Mouse (Mus musculus) lung, adult 2 months (tissue): ENCODE results near the gene Hivep2. TPM values are rescaled to one million over a fixed set of nuclear protein-coding genes. Genes with fewer than 3 reads are reported as not detected.

Experiments
- DNase-seq: peaks from one replicate; pipeline ENCODE4 v3.0.0; 2022
- H3K4me1 ChIP-seq: fragments of 200-500 bp; 2 replicates; pipeline ENCODE4 v1.6.1; 2011; ENCODE audit warnings: low read length; ENCODE audit not compliant: control insufficient read depth, insufficient read depth
- H3K4me3 ChIP-seq: fragments of 200-500 bp; replicated peaks from 2 replicates; pipeline ENCODE3; 2011; ENCODE audit warnings: low read depth, mild to moderate bottlenecking, control low read depth, low read length; ENCODE audit errors: extremely low read depth
- CTCF ChIP-seq: fragments of 200-500 bp; IDR thresholded peaks from 2 replicates; pipeline ENCODE4 v1.5.1; 2011; ENCODE audit warnings: mild to moderate bottlenecking, low read length, control low read depth; ENCODE audit not compliant: insufficient read depth
- POLR2A ChIP-seq: fragments of 200-500 bp; IDR thresholded peaks from 2 replicates; pipeline ENCODE4 v1.6.1; 2011; ENCODE audit warnings: low read depth, mild to moderate bottlenecking, control low read depth, low read length, borderline replicate concordance; ENCODE audit errors: extremely low read depth
- WGBS: fragments of 180-500 bp; shearing (Covaris S2); methylation state at CpG from one replicate; pipeline ENCODE4 v1.1.7; 2018; 5-methylcytosine and 5-hydroxymethylcytosine counted together
- polyA plus RNA-seq: library from polyadenylated mRNA; depleted of rRNA; stranded (reverse); fragments of >200 nt; gene quantifications from 2 replicates; pipeline ENCODE4 v1.2.3, GENCODE M21; 2012

Hivep2 gene
- polyA plus RNA-seq, 1 experiment: 11.0 TPM

DNA sequence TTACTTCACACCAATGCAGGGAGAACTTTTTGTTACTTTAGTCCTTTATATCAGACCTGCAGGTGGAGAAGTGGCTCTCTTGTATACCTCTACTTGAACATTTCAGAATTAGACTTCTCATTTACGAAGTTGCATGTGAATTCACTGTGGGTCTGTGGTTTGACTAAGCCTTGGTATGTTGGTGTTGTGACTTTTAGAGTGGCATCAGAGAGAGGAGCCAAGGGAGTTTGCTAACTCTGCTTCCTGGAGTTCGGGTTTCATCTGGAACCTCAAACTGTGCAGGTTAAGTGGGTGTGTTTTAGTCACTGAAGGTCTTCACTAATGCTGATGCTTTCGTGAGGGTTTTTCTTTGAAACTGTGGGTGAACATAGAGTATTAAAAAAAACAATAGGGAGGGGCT is 4.4 kb downstream of the Hivep2 start:
- TF ChIP-seq CTCF (no peak), POLR2A (no peak)
- no peak for DNase-seq
- Histone ChIP-seq H3K4me1 (peaks cover 4% of the 10 kb centered on the region; the same call in 1 of the 2 replicates), H3K4me3 (no peak overlapping the region)
- WGBS: 65% methylated on average over 3 of the region's 3 CpGs

DNA sequence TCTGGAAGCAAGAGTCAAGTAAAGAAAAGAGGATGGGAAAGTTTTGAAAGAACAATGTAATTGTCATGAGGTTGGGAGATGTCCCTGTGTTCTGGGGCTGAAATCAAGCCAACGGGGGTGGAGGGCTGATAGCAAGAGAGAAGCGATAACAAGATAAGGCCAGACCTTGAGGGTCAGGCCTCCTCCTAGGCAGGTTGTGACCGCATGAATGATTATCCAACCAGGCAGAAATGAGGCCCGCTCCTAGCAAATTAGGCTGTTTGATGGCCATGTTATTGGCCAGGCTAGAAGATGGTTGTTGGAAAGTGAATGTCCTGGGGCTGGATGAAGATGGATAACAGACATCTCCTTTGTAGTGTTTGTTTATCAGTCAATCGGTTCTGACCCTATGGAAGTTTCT is 5.4 kb downstream of the Hivep2 start:
- 74% methylated on average over 5 of the region's 5 CpGs for WGBS
- DNase-seq: no peak
- Histone ChIP-seq H3K4me3 (no peak overlapping the region), H3K4me1 (peaks cover 4% of the 10 kb centered on the region; the same call in 1 of the 2 replicates)
- TF ChIP-seq POLR2A (no peak), CTCF (no peak)

DNA sequence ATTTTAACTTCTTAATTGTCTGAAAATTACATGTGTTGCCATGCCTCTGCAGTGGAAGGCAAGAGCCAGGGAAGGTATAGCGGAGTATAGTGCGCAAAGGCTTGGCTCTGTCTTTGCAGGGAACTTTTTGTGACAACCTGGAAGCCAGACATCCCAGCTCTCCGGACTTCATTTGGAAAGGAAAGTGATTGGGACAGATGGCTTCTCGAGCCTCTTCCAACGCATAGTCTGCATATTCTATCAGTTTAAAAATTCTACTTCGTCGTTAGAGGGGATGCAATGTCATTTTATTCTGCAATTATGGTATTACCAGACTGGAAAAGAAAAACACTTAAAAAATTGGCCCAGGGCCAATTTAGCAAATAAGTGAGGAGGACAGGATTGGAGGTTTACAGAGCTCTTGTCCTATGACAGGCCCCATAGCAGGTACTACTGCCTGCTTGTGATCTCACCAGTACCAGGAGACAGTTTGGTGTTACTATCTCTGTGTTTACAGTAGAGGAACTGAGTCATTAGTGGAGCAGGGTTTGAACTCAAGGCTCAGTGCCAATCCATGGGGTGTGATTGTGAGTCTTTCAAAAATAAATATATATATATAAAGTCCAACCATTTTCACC is 7.8 kb downstream of the Hivep2 start:
- DNase-seq: no peak
- Histone ChIP-seq H3K4me3 (no peak overlapping the region), H3K4me1 (peaks cover 5% of the 10 kb centered on the region; the same call in 1 of the 2 replicates)
- WGBS: 68% methylated on average over 7 of the region's 7 CpGs
- no peak for TF ChIP-seq CTCF
- TF ChIP-seq POLR2A: no peak

DNA sequence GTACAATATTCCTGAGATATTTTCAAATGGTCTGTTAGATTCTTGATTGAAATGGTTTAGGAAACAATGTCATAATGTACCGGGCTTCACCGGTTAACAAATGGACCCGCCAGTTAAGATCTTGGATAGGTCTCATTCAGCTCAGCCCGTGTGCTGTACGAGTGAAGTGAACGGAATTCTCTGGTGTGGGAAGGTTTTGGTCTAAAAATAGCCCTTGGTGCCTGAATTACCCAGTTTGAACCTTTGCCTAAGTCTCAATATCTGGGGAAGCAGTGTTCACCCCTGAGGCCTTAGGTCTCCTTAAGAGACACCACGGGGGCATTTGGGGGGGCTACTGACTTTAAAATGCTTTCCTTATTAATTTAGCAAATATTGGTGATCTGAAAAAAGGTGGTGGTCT is 8.6 kb downstream of the Hivep2 start:
- WGBS: 59% methylated on average over 7 of the region's 7 CpGs
- Histone ChIP-seq H3K4me3 (no peak overlapping the region), H3K4me1 (peaks cover 5% of the 10 kb centered on the region; the same call in 1 of the 2 replicates)
- DNase-seq: no peak
- no peak for TF ChIP-seq POLR2A
- no peak for TF ChIP-seq CTCF

DNA sequence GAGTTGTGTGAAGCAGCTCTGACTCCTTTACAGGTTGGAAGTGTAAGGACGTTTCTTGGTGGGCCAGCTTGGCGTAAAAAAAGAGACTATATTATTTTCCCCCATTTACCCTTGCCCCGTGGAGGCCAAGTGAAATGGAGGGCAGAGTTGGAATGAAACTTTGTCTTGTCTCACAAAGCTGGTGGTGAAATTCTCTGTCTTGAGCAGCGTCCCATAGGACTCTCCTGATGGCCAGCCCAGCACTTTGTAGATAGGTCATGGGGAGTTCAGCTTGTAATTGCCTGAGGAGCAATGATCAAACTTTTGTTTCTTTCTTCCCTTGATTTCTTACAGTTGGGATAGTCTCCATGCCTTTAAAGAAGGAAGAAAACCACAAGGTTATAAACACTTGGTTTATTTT is 10.0 kb downstream of the Hivep2 start:
- Histone ChIP-seq H3K4me1 (peaks cover 5% of the 10 kb centered on the region; the same call in 1 of the 2 replicates), H3K4me3 (no peak overlapping the region)
- TF ChIP-seq POLR2A (no peak), CTCF (no peak)
- no peak for DNase-seq
- WGBS: 73% methylated on average over 4 of the region's 4 CpGs

DNA sequence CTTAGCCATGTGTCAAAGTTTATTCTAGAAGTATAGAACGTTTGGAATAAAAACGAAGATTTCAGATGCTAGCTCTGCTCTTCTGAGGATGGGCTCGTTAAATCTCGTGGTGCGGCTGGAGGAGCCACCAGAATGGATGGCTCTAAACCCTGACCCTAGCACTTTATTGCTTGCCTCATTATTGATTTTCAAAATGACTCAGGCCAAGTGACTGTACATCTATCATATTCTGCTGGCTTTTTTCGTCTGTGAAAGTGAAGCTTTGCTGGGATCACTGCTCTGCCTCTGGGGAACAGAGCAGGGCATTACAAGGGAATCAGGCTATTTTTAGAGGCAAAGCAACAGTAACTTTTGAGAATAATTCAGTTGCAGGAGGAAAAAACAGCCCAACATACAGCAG is 10.4 kb downstream of the Hivep2 start:
- Histone ChIP-seq H3K4me1 (peaks cover 5% of the 10 kb centered on the region; the same call in 1 of the 2 replicates), H3K4me3 (no peak overlapping the region)
- TF ChIP-seq CTCF (no peak), POLR2A (no peak)
- no peak for DNase-seq
- 67% methylated on average over 6 of the region's 6 CpGs for WGBS

DNA sequence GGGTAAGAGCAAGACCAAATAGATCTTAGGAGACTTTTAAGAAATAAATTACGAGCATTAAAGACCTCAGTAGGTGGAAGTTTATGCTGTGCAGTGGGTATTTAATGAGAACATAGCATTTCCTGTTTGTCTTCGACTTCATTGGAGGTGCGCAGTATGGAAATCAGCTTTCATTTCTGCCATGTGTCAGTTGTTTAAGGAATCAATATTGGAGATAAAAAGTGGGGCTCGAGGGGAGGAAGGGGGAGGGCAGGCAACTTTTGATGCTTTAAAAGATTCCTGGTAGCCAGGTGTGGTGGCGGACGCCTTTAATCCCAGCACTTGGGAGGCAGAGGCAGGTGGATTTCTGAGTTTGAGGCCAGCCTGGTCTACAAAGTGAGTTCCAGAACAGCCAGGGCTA is 16.4 kb downstream of the Hivep2 start:
- WGBS: 46% methylated on average over 6 of the region's 6 CpGs
- H3K4me3 ChIP-seq: peak overlapping the region; percentile 34
- no peak for TF ChIP-seq POLR2A
- TF ChIP-seq CTCF: no peak

DNA sequence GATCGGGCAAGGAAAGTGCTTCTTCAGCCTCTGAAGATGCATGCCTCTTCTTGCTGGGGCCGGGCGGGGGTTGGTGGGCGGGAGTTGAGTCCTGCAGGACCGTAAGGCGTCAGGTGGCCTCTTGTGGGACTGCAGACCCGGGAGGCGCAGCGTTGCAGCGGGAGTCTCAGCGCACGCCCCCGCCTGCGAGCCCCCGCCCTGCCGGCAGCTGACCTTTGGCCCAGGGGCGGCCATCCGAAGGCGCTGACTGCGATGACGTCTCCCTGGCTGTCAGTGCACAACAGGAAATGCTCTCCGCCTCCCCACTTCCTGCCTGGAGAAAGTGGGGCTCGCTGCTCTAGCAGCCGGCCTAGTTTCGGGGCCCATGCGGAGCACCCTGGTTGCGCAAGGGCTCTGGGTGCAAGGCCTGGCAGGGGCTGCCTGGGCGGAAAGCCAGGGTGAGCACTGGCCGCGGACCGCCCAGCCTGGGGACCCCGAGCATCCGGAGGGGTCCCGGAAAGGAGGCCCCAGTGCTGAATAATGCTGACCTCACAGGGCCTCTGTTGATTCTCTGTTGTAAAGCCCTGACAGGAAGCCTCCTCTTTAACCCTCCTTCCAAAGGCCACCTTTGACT is 17.0 kb downstream of the Hivep2 start:
- TF ChIP-seq CTCF (no peak), POLR2A (peak; percentile 54; the same call in 1 of the 2 replicates)
- DNase-seq: peak; percentile 77
- H3K4me3 ChIP-seq: peak overlapping the region; percentile 69
- WGBS: under 1% methylated on average over 34 of the region's 34 CpGs
- H3K4me1 ChIP-seq: peaks cover 23% of the 10 kb centered on the region

More for the DNA sequence above, 16.4 kb downstream of the Hivep2 start:
- peaks cover 21% of the 10 kb centered on the region for H3K4me1 ChIP-seq
- no peak for DNase-seq

DNA sequence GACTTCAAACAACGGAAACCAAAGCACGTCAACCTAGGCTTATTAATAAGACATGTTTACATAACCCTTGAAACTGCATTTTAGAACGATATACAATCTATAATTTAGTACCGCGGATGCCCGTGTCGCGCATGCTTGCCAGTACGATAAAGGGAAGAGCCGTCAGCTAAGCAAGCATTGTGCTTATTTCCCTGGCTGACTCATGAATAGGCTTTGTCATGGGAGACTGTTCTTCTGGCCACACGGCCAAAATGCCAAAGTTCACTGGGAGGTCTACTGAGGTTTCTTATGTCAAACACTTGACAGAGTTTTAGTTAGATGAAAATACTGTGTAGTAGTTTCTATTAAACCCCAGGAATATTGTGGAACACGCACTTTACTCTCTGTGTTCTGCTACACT is 17.8 kb downstream of the Hivep2 start:
- Histone ChIP-seq H3K4me3 (no peak overlapping the region), H3K4me1 (peaks cover 27% of the 10 kb centered on the region)
- 11% methylated on average over 12 of the region's 12 CpGs for WGBS
- no peak for TF ChIP-seq POLR2A
- TF ChIP-seq CTCF: no peak
- no peak for DNase-seq

DNA sequence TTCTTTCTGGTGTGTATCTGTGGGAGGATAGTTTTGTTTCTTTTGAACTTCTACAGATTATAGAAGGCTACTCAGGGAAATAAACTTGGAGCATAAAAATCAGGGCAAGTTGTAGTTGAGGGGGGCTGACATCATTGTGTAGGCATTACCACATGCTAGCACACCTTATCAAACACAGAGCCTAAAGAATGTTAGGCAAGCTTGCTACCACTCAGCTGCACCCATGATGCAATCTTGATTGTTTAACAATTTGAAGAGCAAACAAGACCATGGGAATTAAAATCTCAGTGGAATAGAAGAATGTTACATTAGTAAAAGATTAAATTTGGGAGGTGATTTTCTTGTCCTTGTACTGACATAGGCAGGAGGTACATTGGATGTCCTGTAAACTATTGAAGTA is 18.4 kb downstream of the Hivep2 start:
- DNase-seq: no peak
- H3K4me1 ChIP-seq: peaks cover 30% of the 10 kb centered on the region
- no peak overlapping the region for H3K4me3 ChIP-seq
- no peak for TF ChIP-seq POLR2A
- TF ChIP-seq CTCF: no peak
